20 mouse cellular contexts compared by ENCODE assay signal in genomic region chr12:80222473-80222872, GRCm38 (mm10). TPM values are rescaled to one million over a fixed set of nuclear protein-coding genes. Genes with fewer than 3 reads are reported as not detected.
DNase-seq lines count a peak whose midpoint lies in the region; ATAC-seq and TF ChIP-seq lines count a peak whose summit lies in the region.
"Had no signal": no experiment of that assay in that cellular context is flagged by ENCODE, and none has a peak within 500 bp of the region (broad histone marks: within the 10 kb centered on the region; RNA-seq: fewer than 3 reads in every experiment).

No protein-coding gene starts in this region.

- peaks cover 16% of the 10 kb centered on the region for H3K36me3 ChIP-seq in heart, embryonic 10.5 days
- H3K36me3 ChIP-seq in lung, embryonic 14.5 days (ENCODE audit: insufficient read depth): no peaks in the 10 kb centered on the region
- H3K36me3 ChIP-seq in embryonic facial prominence, embryonic 14.5 days (ENCODE audit: control insufficient read depth, insufficient read depth, low read length): no peaks in the 10 kb centered on the region
- H3K36me3 ChIP-seq: G1E had no signal

- H3K4me2 ChIP-seq in lung, embryonic 14.5 days: no peak overlapping the region
- no peak overlapping the region for H3K4me2 ChIP-seq in embryonic facial prominence, embryonic 14.5 days (ENCODE audit: low read depth, low read length)

- no peak overlapping the region for H3K4me3 ChIP-seq in heart, embryonic 10.5 days
- H3K4me3 ChIP-seq in lung, embryonic 14.5 days (ENCODE audit: low read depth, low read length): no peak overlapping the region
- H3K4me3 ChIP-seq in embryonic facial prominence, embryonic 14.5 days (ENCODE audit: low read depth, low read length): no peak overlapping the region
- H3K4me3 ChIP-seq: left cerebral cortex, adult 2 months had no signal

- TF ChIP-seq CTCF in lung, embryonic 14.5 days (IDR thresholded peaks at IDR 0.05; ENCODE audit: low read depth): no peak

- 93% methylated on average over 3 of the region's 3 CpGs for WGBS in heart, embryonic 10.5 days
- 83% methylated on average over 3 of the region's 3 CpGs for WGBS in lung, embryonic 14.5 days
- WGBS in embryonic facial prominence, embryonic 14.5 days: 81% methylated on average over 3 of the region's 3 CpGs

- no peak for ATAC-seq in lung, embryonic 14.5 days (ENCODE audit: insufficient read depth)
- ATAC-seq in embryonic facial prominence, embryonic 14.5 days (ENCODE audit: low read depth): no peak
- ATAC-seq: forebrain, embryonic 16.5 days; hindbrain, embryonic 16.5 days had no signal

- H3K9me3 ChIP-seq in heart, embryonic 10.5 days: no peaks in the 10 kb centered on the region
- H3K9me3 ChIP-seq in lung, embryonic 14.5 days (ENCODE audit: low read depth, low read length): no peaks in the 10 kb centered on the region
- H3K9me3 ChIP-seq in embryonic facial prominence, embryonic 14.5 days (ENCODE audit: control insufficient read depth, low read length): no peaks in the 10 kb centered on the region
- H3K9me3 ChIP-seq: G1E had no signal

- peaks cover 91% of the 10 kb centered on the region for H3K4me1 ChIP-seq in heart, embryonic 10.5 days
- H3K4me1 ChIP-seq in lung, embryonic 14.5 days (ENCODE audit: insufficient read depth): peaks cover 45% of the 10 kb centered on the region
- peaks cover 58% of the 10 kb centered on the region for H3K4me1 ChIP-seq in embryonic facial prominence, embryonic 14.5 days (ENCODE audit: control insufficient read depth, insufficient read depth, low read length)

- H3K27ac ChIP-seq in heart, embryonic 10.5 days: peak overlapping the region; percentile 71
- no peak overlapping the region for H3K27ac ChIP-seq in lung, embryonic 14.5 days (ENCODE audit: low read depth)
- H3K27ac ChIP-seq in embryonic facial prominence, embryonic 14.5 days (replicated peaks; ENCODE audit: low read depth, low read length): no peak overlapping the region
- H3K27ac ChIP-seq: left cerebral cortex, adult 2 months had no signal

- no peak for DNase-seq in heart, embryonic 10.5 days (ENCODE audit: low spot score)
- no peak for DNase-seq in heart, adult 18-20 months
- peak; percentile 35 for DNase-seq in lung, embryonic 14.5 days
- no peak for DNase-seq in lung, postnatal 25 days (ENCODE audit: low spot score)
- no peak for DNase-seq in embryonic facial prominence, embryonic 14.5 days (ENCODE audit: low spot score)
- no peak for DNase-seq in right cerebral cortex, postnatal 14 days
- DNase-seq in cerebellum, postnatal 4 days (ENCODE audit: low spot score in 2 of 2): no peak
- no peak for DNase-seq in urinary bladder, adult 2 months (ENCODE audit: low spot score)
- DNase-seq: cerebellum, adult 2 months; kidney, adult 11 months; kidney, postnatal 36 days; left cerebral cortex, postnatal 4 days; lung, adult 18-20 months; lung, postnatal 36 days; retina, postnatal 1 day; right cerebral cortex, postnatal 4 days had no signal

- H3K9ac ChIP-seq in lung, embryonic 14.5 days: no peak overlapping the region
- H3K9ac ChIP-seq in embryonic facial prominence, embryonic 14.5 days (ENCODE audit: low read depth, low read length): 0 out of 2 replicates have a peak overlapping the region, but pooled peaks have one; percentile 25

- no peaks in the 10 kb centered on the region for H3K27me3 ChIP-seq in heart, embryonic 10.5 days (ENCODE audit: insufficient read depth, poor library complexity, severe bottlenecking)
- H3K27me3 ChIP-seq in lung, embryonic 14.5 days (ENCODE audit: insufficient read depth, low read length): no peaks in the 10 kb centered on the region
- no peaks in the 10 kb centered on the region for H3K27me3 ChIP-seq in embryonic facial prominence, embryonic 14.5 days (replicated peaks; ENCODE audit: control insufficient read depth, insufficient read depth, low read length)

RNA-seq across cellular contexts. Expression of gene Actn1, which starts 37.7 kb away (rescaled TPM):
- polyA plus RNA-seq in heart, embryonic 10.5 days (2016; fragmentation: Nextera tagmentation; extraction: Ambion mirVana): 62.6 and 67.8 TPM in 2 replicates
- total RNA-seq in heart, adult 18-20 months (2021): 10 to 100 TPM; 23.8 to 31.7 TPM
- polyA plus RNA-seq in lung, embryonic 14.5 days (2014; fragmentation: Nextera tagmentation; extraction: Ambion mirVana): 71.9 and 86.2 TPM in 2 replicates
- polyA plus RNA-seq in embryonic facial prominence, embryonic 14.5 days (2014; fragmentation: Nextera tagmentation; extraction: Ambion mirVana): 33.0 and 34.6 TPM in 2 replicates
- 435 and 605 TPM in 2 replicates for polyA plus RNA-seq in urinary bladder, adult 2 months (2012; rRNA removed)
